Mouse (Mus musculus): ENCODE data around the gene Mmrn1.
"Not testable (repeated sequence)": the region's sequence is repeated elsewhere in the genome, so short reads cannot be mapped to it uniquely, and the experiment has no call there.

Gene Mmrn1

GRCm38 (mm10) chr6:60924676-60925075 is at the start of gene Mmrn1:
Gene Mmrn1 (plus strand): TSS chr6:60924976.
- DNase-seq (ENCODE audit: low read depth, low spot score): not testable (repeated sequence)

DNA sequence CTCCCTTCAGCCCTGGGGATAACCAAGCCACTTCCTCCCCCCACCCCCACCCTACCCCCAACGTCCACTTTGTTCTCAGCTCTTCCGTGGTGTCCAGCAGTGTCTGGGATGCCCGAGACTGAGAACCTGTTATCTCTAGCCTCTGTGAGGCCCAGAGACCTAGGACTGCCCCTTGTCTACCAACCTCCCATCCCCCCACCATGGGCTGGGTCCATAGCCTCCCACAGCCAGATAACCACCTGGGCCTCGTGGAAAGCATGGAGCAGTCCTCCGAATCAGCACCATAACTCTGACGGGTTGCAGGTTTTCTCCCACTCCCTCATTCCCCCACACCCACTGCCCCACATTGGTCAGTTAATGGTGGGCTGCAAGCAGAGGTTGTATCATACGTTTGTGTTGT is 44.4 kb upstream of the Mmrn1 start:
- no peak for DNase-seq (ENCODE audit: low read depth, low spot score)

DNA sequence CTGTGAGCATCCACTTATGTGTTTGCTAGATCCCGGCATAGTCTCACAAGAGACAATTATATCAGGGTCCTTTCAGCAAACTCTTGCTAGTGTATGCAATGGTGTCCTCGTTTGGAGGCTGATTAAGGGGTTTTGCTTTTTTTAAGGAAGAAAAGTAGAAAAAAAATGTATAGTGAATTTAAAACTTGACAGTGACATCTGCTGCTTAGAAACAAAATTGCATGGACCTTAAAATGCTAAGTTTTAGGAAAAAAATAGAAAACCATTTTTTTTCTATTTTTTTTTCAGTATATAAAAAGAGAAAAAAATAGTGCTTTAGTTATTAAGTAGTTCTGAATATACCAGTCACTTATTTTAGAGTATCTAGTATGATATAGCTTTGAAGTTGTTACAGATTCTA is 43.2 kb upstream of the Mmrn1 start:
- no peak for DNase-seq (ENCODE audit: low read depth, low spot score)

GRCm38 (mm10) chr6:60907272-60907671 is 17.5 kb upstream of the Mmrn1 start:
- DNase-seq (ENCODE audit: low read depth, low spot score): no peak

GRCm38 (mm10) chr6:60931364-60931763 is 6.6 kb downstream of the Mmrn1 start:
- DNase-seq (ENCODE audit: low read depth, low spot score): no peak

- no peak for DNase-seq (ENCODE audit: low read depth, low spot score)
Observed at GRCm38 (mm10) chr6:60934835-60935234, 10.1 kb downstream of the Mmrn1 start.

GRCm38 (mm10) chr6:60935448-60936130 is 10.8 kb downstream of the Mmrn1 start:
- DNase-seq (ENCODE audit: low read depth, low spot score): no peak

- DNase-seq (ENCODE audit: low read depth, low spot score): no peak
Observed at GRCm38 (mm10) chr6:60944178-60944577, 19.4 kb downstream of the Mmrn1 start.

- no peak for DNase-seq (ENCODE audit: low read depth, low spot score)
Observed at GRCm38 (mm10) chr6:60944621-60945020, 19.8 kb downstream of the Mmrn1 start.

DNA sequence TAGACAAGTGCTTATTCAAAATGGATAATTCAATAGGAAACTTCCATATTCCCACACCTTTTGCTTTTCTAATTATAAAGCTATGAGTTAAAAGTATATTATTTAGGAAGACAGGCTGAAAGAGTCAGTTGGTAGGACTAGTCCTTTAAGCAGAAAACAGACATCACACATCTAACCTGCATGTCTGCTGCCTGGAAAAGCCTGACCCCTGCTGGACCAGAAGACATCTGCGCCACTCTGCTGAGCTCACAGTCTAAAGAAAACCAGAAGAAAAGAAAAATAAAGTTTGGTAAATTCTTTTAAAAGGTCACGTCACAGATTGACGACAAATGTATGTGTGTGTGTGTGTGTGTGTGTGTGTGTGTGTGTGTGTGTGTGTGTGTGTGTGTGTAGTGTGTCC is 25.6 kb downstream of the Mmrn1 start:
- DNase-seq (ENCODE audit: low read depth, low spot score): peak; percentile 5

DNA sequence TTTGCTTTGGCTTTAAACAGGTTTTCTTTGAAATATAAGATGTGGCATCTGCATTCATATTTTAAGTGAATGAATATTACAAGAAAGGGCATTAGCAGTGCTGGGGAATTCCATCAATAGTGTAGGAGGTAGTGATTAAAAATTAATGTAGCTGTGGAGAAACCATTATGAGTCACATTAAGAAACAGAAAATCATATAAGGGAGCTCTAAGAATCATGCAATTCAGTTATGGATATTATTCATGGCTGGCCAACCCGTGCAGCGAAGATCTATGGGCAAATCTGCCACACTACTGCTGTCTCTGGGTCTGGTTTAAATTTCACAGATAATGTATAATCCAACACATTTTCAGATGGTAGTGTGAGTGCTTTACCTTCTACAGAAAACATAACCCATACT is 36.5 kb downstream of the Mmrn1 start:
- no peak for DNase-seq (ENCODE audit: low read depth, low spot score)

- no peak for DNase-seq (ENCODE audit: low read depth, low spot score)
Observed at GRCm38 (mm10) chr6:60961838-60962237, 37.1 kb downstream of the Mmrn1 start.

GRCm38 (mm10) chr6:60962668-60963067 is 37.9 kb downstream of the Mmrn1 start:
- DNase-seq (ENCODE audit: low read depth, low spot score): no peak

DNA sequence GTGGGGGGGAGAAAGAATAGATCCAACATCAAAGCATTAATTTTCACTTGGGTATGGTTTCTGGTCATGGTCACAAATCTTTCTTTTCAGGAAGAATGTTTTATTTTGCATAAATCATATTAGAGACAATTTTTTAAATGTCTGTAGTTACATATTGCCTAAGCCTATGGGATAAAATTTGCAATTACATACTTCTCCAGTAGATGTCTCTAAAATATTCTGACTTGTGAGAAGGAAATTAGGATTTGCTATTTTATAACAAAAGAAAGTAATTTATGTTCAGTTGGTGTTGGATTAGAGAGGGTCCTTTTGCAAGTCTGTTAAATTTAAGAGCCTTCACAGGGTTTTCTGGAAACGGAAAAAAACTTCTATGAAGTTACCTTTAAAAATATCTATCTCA is 39.0 kb downstream of the Mmrn1 start:
- no peak for DNase-seq (ENCODE audit: low read depth, low spot score)

DNA sequence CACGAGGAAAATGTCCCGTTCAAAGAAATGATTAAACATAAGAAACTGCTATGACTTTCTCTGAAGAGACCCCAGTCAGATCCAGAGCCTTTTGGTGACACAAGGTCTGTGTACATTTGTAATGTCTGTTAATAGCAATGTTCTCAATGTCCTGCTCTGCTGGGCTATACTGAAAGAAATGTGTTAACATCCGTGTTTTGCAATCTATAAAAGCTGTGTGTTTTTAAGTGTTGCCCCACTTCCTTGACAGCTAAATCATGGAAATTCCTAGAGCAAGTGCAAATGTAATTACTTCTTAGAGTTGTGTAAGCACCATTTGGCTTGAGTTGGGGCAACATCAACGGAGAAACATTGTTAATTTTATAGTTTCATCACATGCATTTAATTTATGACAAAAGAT is 42.2 kb downstream of the Mmrn1 start:
- no peak for DNase-seq (ENCODE audit: low read depth, low spot score)

GRCm38 (mm10) chr6:60969407-60969806 is 44.6 kb downstream of the Mmrn1 start:
- DNase-seq (ENCODE audit: low read depth, low spot score): no peak

- no peak for DNase-seq (ENCODE audit: low read depth, low spot score)
Observed at GRCm38 (mm10) chr6:60970811-60971210, 46.0 kb downstream of the Mmrn1 start.

DNA sequence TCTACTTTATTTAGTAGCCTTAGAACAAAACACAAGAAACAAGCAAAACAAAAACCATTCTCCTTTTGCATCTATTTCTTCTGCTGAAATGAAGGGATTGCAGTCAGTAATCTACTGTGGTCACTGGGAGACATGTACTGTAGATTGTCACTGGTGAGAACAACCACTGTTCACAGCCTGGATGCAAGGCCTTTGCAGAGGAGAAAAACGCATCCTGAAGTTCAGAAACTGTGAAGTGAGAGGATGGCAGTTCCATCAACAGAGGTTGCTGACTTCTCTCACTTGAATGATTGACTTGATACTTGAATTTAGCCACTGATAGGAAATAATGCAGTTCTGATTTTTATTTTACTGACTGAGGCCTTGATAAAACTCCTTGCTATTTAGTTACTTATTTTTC is 53.8 kb downstream of the Mmrn1 start:
- DNase-seq (ENCODE audit: low read depth, low spot score): no peak

DNA sequence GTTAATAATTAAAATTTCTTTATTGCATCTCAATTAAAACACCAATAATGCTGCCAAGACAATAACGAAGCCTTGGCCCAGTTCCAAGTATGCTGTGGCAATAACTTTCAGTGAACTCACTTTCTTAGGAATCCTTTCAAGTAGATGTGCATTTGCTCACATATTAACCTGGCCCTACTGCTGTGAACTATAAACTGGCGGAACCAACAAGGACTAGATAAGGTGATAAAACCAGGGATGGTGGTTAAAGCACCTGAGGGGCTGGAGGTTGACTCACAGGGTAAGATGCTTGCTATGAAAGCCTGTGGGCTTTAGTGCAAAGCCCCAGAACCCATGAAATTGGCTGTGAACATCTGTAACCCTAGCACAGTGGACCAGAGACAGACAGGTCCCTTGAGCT is 54.3 kb downstream of the Mmrn1 start:
- no peak for DNase-seq (ENCODE audit: low read depth, low spot score)

- no peak for DNase-seq (ENCODE audit: low read depth, low spot score)
Observed at GRCm38 (mm10) chr6:60984360-60984759, 59.6 kb downstream of the Mmrn1 start.

DNA sequence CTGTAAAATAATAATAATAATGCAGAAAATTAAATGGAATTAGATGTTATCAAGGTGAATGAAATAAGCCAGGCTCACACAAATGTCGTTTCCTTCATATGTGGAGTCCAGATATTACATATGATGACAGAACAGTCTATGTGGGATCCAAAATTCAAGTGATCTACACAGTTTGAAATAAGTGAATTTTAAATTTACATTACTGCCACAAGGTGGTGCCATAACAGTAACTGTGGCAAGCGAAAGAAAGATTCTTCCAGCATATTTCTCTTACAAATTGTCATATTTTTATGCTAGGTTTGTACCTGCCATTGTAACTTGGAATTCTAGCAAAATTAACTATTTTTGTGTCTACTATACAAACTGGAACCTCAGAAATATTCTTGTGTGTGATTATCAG is 61.1 kb downstream of the Mmrn1 start:
- DNase-seq (ENCODE audit: low read depth, low spot score): no peak

- no peak for DNase-seq (ENCODE audit: low read depth, low spot score)
Observed at GRCm38 (mm10) chr6:60986914-60987313, 62.1 kb downstream of the Mmrn1 start.

DNA sequence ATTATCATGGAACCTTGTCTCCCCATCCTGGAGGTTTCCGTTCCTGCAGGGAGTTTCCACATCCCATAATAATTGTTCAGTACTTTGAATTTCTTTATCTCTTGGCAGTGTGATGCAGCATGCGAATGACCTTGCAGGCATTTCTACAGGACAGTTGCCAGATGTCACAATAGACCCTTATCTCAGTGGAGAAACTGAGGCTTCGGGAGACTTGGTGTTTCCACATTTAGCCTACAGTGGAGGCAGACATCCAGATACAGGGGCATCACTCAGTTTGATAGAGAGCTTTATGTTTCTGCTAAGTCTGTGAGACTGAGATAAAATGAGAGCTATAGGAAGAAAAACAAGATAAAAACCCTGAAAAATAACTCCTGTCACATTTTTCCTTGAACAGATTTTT is 63.0 kb downstream of the Mmrn1 start:
- no peak for DNase-seq (ENCODE audit: low read depth, low spot score)

DNA sequence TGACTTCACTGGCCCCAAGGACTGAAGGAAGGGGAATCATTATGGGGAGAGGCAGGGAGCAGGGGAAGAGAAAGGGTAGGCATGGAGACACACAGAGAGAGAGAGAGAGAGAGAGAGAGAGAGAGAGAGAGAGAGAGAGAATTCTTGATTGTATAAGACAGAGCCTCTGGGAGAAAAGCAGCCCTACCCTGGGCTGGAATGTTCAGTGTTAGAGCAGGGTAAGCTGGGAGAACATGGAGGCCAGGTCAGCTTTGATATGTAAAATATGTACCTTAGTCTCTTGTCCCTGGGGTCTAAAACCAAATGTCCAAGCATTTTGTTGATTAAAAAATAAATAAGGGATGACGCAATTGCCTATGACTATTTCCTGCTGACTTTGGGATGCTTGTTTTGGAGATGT is 67.6 kb downstream of the Mmrn1 start:
- DNase-seq (ENCODE audit: low read depth, low spot score): no peak

All from WW6 (cell line).